Mouse (Mus musculus): ENCODE measurements around the gene Emg1.
"Not testable (repeated sequence)": the region's sequence is repeated elsewhere in the genome, so short reads cannot be mapped to it uniquely, and the experiment has no call there.

Gene Emg1

GRCm38 (mm10) chr6:124682291-124682690, 29.7 kb downstream of the Emg1 start:
- not testable (repeated sequence) for DNase-seq (ENCODE audit: low read depth)

DNA sequence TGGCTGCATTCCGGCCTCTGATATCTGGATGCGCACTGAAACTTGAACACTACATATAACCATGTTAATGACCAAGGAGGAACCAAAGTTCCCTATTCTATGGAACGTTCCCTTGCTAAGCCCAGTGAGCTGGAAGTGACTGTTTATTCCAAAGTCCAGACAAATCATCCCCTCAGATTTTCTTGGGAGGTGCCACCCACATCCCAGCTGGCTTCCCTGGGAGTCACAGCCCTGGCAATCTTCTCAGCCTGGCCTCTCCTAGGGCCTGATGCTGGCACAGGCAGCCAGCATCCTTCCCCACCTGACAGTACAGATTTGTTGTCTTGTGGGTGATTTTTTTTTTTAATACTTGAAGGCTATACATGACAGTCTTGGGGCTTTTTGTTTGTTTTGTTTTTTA, 32.5 kb downstream of the Emg1 start:
- no peak for DNase-seq (ENCODE audit: low read depth)

DNA sequence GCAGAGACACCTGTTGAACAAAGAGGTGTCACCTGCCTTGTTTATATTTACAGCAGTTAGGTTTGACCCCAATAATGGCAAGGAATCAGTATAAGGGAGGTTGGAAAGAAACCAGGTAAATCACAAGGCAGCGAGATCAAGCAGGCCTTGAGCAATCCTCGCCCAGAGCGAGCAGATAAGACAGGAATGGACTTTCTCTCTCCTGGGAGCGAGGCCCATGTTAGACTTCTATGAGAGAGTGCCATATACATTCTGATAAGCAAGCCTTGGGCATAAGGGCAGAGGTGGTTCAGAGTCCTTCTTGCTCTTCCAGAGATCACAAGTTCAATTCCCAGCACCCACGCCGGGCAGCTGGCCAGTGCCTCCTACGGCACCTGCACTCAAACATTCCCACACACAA, 33.2 kb downstream of the Emg1 start:
- DNase-seq (ENCODE audit: low read depth) = no peak

DNA sequence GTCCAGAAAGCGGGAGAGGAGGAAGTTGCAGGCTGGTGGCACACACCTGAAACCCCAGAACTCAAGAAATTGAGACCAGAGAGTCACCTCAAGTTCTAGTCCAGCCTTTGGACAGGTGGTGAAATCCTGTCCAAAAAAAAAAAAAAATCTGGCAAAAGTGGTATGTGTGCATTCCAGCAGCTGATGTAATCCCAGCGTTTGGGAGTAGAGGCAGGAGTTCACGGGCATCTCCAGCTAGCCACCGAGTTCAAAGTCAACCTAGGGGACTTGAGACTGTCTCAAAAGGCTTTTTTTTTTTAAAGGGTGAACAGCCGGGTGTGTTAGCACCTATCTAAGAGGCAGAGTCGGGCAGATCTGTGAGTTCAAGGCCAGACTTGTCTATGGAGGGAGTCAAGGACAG, 35.8 kb downstream of the Emg1 start:
- DNase-seq (ENCODE audit: low read depth) = no peak

- DNase-seq (ENCODE audit: low read depth) = no peak
Observed at GRCm38 (mm10) chr6:124674591-124674990, 37.4 kb downstream of the Emg1 start.

DNA sequence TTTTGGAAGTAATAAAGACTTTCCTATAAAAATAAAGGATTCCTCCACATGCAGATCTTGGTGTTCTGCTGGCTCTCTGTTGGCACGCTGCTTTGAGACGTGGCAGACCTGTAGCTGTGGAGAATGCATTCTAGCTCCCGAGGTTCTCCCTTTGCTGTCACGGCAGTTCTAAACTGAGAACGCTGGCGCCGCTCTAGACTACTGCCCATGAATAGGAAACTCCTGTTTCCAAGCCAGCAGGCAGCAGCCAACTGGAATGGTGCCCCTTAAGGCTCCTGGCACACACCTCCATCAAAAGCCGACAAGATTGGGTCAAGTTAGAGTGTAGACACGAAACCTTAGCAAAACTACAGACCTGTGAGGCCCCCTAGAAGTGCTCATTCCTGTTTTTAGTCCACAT, 38.4 kb downstream of the Emg1 start:
- no peak for DNase-seq (ENCODE audit: low read depth)

DNA sequence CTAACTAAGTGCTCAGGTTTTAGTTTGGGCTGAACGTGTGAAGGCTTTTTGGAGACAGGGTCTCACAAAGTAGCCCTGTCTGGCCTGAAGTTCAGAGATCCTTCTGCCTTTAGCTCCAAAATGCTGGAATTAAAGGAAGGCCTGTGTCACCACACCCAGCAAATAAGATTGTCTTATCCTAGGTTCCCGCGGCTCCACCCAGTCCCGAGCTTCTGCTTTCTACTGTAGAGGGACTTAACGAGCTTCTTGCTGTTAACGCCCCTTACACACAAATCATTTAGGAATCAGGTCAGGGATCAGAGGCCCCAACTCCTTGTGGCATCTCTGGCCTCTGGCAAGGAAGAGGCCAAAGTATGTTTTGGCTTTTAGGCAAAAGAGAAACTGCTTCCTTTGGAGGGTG, 39.9 kb downstream of the Emg1 start:
- DNase-seq (ENCODE audit: low read depth) = no peak

GRCm38 (mm10) chr6:124670281-124670900, 41.6 kb downstream of the Emg1 start:
- no peak for DNase-seq (ENCODE audit: low read depth)

GRCm38 (mm10) chr6:124669234-124669859, 42.6 kb downstream of the Emg1 start:
- no peak for DNase-seq (ENCODE audit: low read depth)

DNA sequence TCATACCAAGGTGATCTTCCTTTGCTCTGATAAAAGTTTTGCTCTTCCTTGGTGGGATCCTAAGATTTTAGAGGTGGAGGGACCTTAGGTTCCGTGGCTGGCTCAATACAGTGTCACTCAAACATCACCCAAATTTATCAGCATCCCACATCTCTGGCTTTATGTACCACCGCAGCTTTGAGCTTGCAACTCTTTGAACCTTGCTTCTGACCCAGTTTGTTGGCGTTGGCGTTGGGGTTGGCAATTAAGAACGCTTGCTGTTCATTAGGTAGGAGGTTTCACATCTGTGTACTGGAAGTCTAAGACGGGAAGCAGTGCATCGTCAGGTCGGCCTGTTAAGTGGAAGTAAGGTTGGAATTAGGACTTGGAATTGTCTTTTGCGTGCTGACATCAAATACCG, 47.0 kb downstream of the Emg1 start:
- DNase-seq (ENCODE audit: low read depth) = no peak

DNA sequence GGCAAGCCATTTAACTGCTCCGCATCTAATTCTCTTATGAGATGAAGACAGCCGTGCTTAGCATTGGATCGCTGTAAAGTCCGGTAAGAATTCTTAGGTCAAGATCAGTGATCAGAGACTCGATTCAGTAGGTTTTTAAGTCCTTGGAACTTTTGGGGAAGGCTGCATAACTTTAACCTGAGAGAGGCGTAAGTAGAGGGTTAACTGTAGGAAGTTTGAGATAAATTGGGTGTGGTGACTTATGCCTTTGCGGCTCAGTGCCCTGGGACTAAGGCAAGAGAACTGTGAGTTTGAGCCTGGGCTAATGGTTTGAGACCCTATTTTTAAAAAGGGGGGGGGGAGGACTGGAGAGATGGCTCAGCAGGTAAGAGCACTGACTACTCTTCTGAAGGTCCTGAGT, 47.7 kb downstream of the Emg1 start:
- DNase-seq (ENCODE audit: low read depth) = no peak

- no peak for DNase-seq (ENCODE audit: low read depth)
Observed at GRCm38 (mm10) chr6:124663424-124663795, 48.6 kb downstream of the Emg1 start.

DNA sequence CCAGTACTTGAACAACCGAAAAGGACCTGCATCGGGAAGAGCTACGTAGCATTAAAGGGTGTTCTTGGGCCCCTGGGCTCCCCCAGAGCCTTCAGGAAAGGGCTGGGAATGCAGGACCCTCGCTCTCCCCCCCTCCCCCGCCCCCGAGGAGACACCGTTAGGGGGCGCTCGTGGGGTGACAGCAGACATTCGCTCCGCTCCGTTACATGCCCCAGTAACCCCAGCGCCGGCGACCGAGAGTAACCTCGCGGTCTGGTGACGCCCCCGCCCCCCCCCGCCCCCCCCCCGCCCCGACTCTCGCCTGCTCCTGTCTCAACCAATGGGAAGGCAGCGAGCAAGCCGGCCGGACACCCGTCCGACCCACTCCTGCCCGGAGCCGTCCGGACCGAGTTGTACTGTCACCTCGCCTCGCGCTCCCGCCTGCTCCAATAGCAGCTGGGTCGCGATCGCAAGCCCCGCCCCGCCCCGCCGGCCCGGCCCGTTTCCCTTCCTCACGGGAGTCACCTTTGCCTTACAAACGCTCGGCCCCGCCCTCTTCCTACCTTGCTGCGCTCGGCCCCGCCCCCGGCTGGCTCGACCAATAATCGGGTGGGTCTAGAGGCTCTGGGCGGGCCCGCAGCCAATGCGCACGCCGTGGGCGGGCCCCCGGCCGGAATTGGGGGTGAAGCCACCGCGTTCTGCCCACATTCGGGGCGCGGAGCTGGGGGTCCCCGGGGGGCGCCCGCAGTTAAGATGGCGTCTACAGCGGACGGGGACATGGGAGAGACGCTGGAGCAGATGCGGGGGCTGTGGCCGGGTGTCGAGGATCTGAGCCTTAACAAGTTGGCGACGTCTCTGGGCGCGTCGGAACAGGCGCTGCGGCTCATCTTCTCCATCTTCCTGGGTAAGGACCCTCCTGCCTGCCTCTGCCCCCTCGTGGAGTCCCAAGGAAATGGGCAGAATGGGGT, 49.2 kb downstream of the Emg1 start, which contains the start of gene Lpcat3:
TSS of gene Lpcat3 (plus strand) at position 551 of the 947 bp plus-strand sequence.
- peak; percentile 100 for DNase-seq (ENCODE audit: low read depth)

DNA sequence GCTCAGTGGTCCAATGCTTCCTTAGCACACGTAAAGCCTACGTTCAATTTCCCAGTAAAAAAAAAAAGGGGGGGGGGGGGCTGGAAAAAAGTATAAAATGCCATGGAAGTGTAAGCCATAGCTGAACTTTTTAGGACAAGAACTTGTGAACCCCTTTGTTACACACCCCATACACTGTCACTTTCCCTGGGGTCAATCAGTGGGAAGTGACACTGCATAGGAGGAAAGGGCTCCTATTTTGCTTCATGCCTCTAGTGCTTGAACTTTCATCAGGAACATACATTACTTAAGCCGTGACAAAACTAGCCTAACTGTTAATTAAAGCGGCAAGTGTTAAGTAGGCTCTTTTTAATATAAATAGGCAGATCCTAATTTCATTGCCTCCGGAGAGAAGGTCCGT, 50.0 kb downstream of the Emg1 start:
- DNase-seq (ENCODE audit: low read depth) = no peak

DNA sequence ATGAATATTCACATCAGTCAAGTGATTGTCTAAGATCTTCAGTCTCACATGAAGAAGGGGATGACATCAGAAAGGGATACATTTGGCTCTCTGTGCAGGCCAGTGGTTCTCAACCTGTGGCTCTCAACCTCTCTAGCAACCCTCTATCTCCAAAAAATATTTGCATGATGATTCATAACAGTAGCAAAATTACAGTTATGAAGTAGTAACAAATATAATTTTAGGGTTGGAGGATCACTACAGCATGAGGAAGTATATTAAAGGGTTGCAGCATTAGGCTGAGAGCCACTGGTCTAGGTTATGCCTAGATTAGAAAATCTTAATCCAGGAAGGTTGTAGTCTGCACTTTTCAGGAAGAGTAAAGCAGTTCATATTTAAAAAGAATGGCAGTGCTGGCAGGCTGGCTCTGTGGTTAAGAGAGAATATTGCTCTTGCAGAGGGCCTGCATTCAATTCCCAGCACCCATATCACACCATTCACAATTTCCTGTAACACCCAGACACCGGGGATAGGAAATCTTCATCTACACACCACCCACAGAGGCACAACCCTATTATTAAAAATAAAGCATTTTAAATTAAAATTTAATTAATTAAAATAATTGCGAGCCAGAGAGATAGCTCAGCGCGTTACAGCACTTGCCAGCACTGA, 50.7 kb downstream of the Emg1 start:
- peak; percentile 22 for DNase-seq (ENCODE audit: low read depth)

DNA sequence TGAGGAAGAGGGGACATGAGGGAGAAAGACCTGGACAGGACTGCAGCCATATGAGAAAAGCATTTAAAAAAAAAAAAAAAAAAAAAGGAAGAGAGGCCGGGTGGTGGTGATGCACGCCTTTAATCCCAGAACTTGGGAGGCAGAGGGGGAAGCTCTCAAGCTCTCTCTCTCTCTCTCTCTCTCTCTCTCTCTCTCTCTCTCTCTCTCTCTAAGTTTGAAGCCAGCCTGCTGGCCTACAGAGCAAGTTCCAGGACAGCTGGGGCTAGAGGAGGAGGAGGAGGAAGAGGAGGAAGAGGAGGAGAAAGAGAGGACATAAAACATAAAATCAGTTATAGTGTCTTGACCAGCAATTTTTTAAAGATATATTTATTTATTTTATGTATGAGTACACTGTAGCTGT, 53.9 kb downstream of the Emg1 start:
- DNase-seq (ENCODE audit: low read depth) = no peak

GRCm38 (mm10) chr6:124655893-124656292, 56.1 kb downstream of the Emg1 start:
- DNase-seq (ENCODE audit: low read depth) = no peak

All from induced T-regulatory cell, adult 2 months (primary cell).